Mouse (Mus musculus) mesoderm, embryonic 11.5 days (tissue): ENCODE results near the gene Blzf1.

ENCODE experiments used
- DNase-seq: peaks from one replicate; pipeline ENCODE4 v3.0.0-alpha.2; 2012; ENCODE audit warnings: low read depth, low spot score

Blzf1 gene

DNA sequence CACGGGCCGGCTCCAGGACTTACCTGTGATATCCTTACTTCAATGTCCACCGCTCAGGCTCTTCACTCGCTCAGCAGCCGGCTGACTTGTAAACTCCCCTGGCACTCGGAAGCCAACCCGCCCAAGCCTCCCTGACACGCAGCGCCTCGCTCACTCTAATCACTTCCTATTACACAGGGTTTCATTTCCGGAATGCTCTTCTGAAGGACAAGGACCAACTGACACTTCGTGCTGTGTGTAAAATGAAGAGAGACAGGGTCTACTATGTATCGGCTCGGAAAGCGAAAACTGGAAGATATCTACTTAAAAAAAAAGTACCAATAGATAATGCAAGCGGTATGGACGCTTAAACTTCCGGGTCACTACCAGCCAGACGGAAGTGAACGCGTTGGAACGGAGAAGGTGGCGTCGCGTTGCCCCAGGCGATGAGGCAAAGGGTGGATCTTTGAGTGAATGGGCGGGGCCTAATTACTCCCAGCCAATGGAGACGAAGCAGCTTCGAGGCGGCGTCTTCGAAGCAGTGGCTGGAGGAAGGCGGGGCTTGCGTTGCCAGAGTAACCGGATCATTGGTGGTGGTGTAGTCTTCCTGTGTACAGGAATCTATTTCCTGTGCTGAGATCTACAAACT lies at the start of gene Blzf1:
Gene Blzf1, minus strand, starts transcription at position 366 of the 628 bp plus-strand sequence.
- DNase-seq: peak; percentile 97

DNA sequence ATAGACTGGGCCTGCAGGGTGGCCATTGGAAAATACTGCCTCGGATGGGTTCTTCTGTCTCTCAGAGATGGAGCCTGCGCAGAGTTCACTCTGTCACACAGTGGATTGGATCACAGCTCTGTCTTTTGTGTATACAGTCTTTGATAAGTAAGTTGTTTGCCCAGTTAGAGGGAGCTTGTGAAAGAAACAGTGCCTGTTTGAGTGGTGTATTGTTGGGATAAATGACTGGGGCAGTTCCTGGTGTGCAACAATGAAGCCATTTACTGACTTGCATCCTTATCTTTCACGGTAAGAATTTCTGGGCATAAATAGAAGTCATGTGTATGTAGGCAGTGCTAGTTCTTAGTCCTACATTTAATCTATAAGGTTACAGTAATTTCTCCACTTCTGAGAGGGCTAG lies 46.2 kb upstream of the Blzf1 start:
- no peak for DNase-seq

DNA sequence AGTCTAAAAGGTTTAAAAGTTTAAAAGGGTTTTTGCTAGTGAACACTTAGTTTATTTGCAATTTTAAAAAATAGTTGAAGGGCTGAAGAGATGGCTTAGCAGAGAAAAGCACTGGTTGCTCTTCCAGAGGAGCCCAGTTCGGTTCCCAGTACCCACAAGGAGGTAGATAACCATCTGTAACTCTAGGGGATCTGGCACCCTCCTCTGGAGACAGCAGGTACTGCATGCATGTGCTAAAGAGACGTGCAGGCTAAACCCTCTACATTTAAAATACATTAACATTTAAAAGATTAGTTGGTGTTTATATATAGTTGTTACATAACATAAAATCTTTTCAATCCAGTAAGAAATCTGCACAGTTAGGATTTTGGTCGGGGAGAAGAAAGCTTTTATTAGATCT lies 34.9 kb upstream of the Blzf1 start:
- DNase-seq: no peak

DNA sequence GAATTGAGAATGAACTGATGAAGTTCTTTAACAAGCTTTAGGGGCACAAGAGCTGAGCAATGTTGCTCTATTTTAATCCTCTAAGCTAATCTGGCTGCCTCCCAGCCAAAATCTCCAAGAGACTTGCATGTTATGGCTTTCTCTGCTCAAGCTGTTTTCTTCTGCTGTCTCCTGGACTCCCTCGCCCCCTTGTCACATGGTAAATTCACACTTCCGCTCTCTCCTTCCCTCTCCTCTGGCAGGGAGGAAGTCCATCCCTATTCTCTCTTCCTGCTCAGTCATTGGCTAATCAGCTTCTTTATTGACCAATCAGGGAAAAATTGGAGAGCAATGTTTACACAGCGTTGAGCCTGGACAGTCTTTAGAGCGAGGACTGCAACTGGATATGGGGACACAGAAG lies 28.6 kb upstream of the Blzf1 start:
- no peak for DNase-seq

DNA sequence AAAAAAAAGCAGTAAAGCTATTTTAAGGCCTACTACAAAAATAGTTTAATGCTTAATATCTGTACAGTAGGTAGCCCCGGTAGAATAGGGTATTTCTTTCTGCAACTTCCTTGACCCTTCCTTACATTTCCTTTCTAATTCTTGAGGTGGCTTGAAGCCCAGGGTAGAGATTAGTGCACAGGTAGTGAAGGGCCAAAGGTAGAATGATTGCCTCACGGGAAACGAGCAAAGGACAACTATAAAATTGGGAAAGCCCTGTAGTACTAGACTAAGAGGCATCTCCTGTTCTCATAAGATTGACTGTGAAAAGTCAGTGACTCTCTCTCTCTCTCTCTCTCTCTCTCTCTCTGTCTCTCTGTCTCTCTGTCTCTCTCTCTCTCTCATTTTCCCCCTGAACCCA lies 28.1 kb upstream of the Blzf1 start:
- no peak for DNase-seq

- no peak for DNase-seq
Observed at GRCm38 (mm10) chr1:164332559-164332958, 25.3 kb upstream of the Blzf1 start.

DNA sequence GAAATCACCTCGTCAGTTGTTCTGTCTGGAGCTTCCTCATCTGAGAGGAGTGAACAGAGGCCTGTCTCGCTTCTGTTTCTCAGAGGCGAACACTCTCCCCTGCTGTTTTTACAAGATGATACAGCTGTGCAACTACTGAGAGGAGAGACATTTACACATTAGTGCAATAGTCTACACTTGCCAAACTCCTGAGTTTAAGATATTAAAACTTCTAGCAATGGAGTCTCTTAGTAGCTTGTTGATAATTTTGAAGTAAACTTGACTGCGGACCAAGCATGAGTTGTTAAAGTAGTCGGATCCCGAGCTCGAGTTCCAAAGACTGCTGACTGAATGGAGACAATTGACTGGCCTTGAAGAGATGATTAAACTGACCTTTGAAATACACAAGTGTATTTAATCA lies 20.5 kb upstream of the Blzf1 start:
- no peak for DNase-seq

- DNase-seq: no peak
Observed at GRCm38 (mm10) chr1:164326600-164327155, 19.4 kb upstream of the Blzf1 start.

DNA sequence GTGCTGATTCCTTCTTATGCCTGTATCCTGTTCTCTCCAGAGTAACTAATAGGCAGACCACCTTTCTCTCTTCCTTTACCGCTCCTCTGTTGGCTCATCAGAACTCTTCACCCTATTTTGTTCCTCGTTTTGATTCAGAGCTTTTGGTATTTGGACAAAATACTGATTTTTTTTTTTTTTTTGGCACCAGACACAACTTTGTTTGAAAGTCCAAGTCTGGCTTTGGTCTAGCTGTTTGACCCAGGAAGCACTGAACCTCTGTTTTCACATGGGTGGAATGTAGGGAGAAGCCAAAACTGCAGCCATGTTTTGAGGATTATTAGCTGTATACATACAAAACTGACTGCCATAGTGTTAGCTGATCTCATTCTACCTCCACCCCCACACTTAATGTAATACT lies 17.6 kb upstream of the Blzf1 start:
- no peak for DNase-seq

GRCm38 (mm10) chr1:164324221-164324620 lies 16.9 kb upstream of the Blzf1 start:
- no peak for DNase-seq

GRCm38 (mm10) chr1:164322987-164323650 lies 15.8 kb upstream of the Blzf1 start:
- DNase-seq: no peak

GRCm38 (mm10) chr1:164321408-164321807 lies 14.1 kb upstream of the Blzf1 start:
- DNase-seq: no peak

DNA sequence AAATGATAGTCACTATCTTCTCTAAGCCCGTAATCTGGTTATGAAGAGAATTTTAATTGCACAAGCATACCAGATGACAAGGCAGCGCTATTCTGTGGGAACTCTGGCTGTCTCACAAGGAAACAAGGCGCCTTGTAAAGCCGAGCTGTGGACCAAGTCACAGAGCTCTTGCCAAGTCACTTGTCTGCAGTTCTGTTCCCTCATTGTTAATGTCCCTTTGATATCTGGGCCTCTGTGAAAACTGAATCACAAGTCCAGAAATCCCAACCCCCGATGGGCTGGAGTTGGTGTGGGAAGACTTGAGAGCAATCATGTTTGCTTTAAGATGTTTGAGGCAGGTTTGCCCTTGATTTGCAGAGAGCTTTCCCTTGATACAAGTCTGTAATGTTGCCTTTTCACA lies 13.4 kb upstream of the Blzf1 start:
- no peak for DNase-seq

GRCm38 (mm10) chr1:164319542-164320140 lies 12.4 kb upstream of the Blzf1 start:
- no peak for DNase-seq

GRCm38 (mm10) chr1:164318474-164318873 lies 11.2 kb upstream of the Blzf1 start:
- no peak for DNase-seq

DNA sequence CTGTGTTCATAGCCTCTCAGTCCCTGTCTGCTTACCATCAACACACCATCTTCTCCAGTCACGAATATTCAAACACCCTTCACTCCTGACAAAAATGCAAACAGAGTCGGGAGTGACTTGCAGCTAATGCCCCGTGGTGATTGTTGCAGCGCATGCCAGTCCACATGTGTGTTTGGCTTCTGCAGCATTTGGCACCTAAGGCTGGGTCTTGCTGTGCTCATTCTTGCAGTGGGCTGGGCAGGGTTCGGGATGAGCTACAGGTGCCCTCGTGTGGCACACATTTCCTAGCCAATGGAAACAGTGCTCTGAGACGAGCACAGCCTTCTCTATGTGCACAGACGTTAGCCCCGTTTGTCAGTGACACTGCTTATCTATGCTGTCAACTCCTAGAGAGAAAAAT lies 10.0 kb upstream of the Blzf1 start:
- DNase-seq: no peak

- DNase-seq: peak; percentile 72
Observed at GRCm38 (mm10) chr1:164316697-164317096, 9.4 kb upstream of the Blzf1 start.

- peak; percentile 55 for DNase-seq
Observed at GRCm38 (mm10) chr1:164315266-164315665, 8.0 kb upstream of the Blzf1 start.

- DNase-seq: no peak
Observed at GRCm38 (mm10) chr1:164314085-164314484, 6.8 kb upstream of the Blzf1 start.

- DNase-seq: no peak
Observed at GRCm38 (mm10) chr1:164307922-164308321, 633 bp upstream of the Blzf1 start.

DNA sequence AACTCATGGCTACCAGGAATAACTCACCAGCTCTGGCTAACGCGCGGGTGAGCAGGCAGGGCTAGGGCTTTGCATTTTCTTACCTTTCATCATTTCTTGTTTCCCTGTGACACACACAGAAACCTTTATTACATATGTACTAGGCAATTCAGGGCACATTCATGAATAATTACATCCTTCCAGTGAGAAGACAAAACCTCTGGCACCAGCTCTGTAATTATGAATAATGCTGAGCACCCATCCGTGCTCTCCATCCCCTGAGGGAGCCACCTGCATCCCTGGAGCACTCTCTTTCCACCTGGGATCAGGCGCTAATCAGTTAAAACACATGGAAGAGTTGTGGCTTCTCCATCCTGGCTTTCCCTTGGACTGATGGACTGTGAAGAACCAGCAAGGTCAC lies 3.5 kb downstream of the Blzf1 start, which contains the start of gene Nme7:
Gene Nme7, plus strand, starts transcription at position 301 of the 400 bp plus-strand sequence.
- DNase-seq: no peak

DNA sequence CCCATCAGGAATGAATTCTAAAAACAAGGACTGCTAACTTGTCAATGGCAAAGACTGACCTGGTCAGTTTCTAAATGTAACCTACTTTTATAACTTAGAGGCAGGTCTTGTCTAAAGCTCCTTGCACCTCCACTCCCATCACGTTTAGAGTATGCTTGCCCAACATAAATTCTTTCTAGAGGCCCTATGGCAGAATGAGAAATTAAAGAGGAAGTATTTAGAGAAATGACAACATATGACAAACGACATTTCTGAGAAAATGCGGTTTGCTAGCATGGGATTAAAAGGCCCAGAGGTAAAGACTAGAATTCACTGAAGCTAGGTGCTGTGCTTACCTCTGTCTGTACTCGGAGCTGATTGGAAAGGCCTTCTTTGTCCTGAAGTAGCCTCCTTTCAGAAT lies 5.3 kb downstream of the Blzf1 start:
- DNase-seq: no peak

GRCm38 (mm10) chr1:164296473-164296872 lies 10.8 kb downstream of the Blzf1 start:
- no peak for DNase-seq
